Mouse (Mus musculus) CH12.LX (cell line): ENCODE measurements at regions not wholly inside any gene's neighbourhood (a gene's known extent, or its start where the extent isn't known, plus 50 kb on each side); places are given as distances from the start of the nearest gene placed in this dataset.

ENCODE experiments used
- CTCF ChIP-seq, 2 experiments: IDR thresholded peaks in 1 of 2; conservative IDR thresholded peaks in 1 of 2; 2 replicates each; pipeline ENCODE4 v1.5.1; 2011 to 2012; ENCODE audit warnings: low read depth in 2 of 2, low read length in 2 of 2, improper control_type of control experiment in 1 of 2, inconsistent platforms in 1 of 2, mild to moderate bottlenecking in 1 of 2, moderate library complexity in 1 of 2
- POLR2A ChIP-seq: IDR thresholded peaks from 2 replicates; pipeline ENCODE4 v1.6.1; 2011; ENCODE audit warnings: low read depth, mild to moderate bottlenecking, improper control_type of control experiment, low read length
- POLR2AphosphoS2 ChIP-seq: IDR thresholded peaks from 2 replicates; pipeline ENCODE4 v1.6.1; 2011; ENCODE audit warnings: low read depth, low read length, improper control_type of control experiment
- ZC3H11A ChIP-seq: IDR thresholded peaks from 2 replicates; pipeline ENCODE4 v1.6.1; 2012; ENCODE audit warnings: low read depth, mild to moderate bottlenecking, inconsistent platforms, low read length, improper control_type of control experiment

- TF ChIP-seq ZC3H11A (no peak), CTCF (conservative IDR thresholded peaks at IDR 0.05 in 1 of 2, IDR thresholded peaks at IDR 0.05 in 1 of 2; ENCODE audit: low read depth in 2 of 2, low read length in 2 of 2) (peak in 1 of 2 experiments; percentile 21; a peak in 1 of 4 replicates), POLR2AphosphoS2 (no peak), POLR2A (no peak)
These were observed 182.9 kb downstream of the Fam76b start for GRCm38 (mm10) chr9:14010261-14010949.
